Mouse (Mus musculus) forebrain, postnatal 0 days (tissue): ENCODE data around the gene Gm10053. TPM values are rescaled to one million over a fixed set of nuclear protein-coding genes. Genes with fewer than 3 reads are reported as not detected.
"Not testable (repeated sequence)": the region's sequence is repeated elsewhere in the genome, so short reads cannot be mapped to it uniquely, and the experiment has no call there.

Source experiments
- ATAC-seq: fragments of 200-750 bp; cut with Nextera tagmentation; 2 replicates; pipeline ENCODE4 v1.8.0; 2017; ENCODE audit warnings: mild to moderate bottlenecking, moderate library complexity
- DNase-seq: peaks from one replicate; pipeline ENCODE4 v3.0.0-alpha.2; 2015
- H3K27ac ChIP-seq: fragments of 300-500 bp; sonication (generic); 2 replicates; pipeline ENCODE4 v1.5.1; 2014; ENCODE audit warnings: low read depth, mild to moderate bottlenecking, antibody characterized with exemption, low read length, moderate library complexity, mixed read lengths
- H3K27me3 ChIP-seq: fragments of 300-500 bp; sonication (generic); 2 replicates; pipeline ENCODE4 v1.6.1; 2014; ENCODE audit warnings: mild to moderate bottlenecking, low read length, mixed read lengths; ENCODE audit not compliant: insufficient read depth
- H3K36me3 ChIP-seq: fragments of 300-500 bp; sonication (generic); 2 replicates; pipeline ENCODE4 v1.6.1; 2014; ENCODE audit warnings: mild to moderate bottlenecking, moderate library complexity; ENCODE audit not compliant: insufficient read depth
- H3K4me1 ChIP-seq: fragments of 300-500 bp; sonication (generic); 2 replicates; pipeline ENCODE4 v1.6.1; 2014; ENCODE audit warnings: antibody characterized with exemption; ENCODE audit not compliant: insufficient read depth
- H3K4me2 ChIP-seq: fragments of 300-500 bp; sonication (generic); 2 replicates; pipeline ENCODE4 v1.6.1; 2014; ENCODE audit warnings: low read depth, mild to moderate bottlenecking, moderate library complexity
- H3K4me3 ChIP-seq: fragments of 300-500 bp; sonication (generic); 2 replicates; pipeline ENCODE4 v1.5.1; 2014; ENCODE audit warnings: low read depth, low read length, mixed read lengths
- H3K9ac ChIP-seq: fragments of 300-500 bp; sonication (generic); 2 replicates; pipeline ENCODE4 v1.6.1; 2014; ENCODE audit warnings: mild to moderate bottlenecking
- H3K9me3 ChIP-seq: fragments of 300-500 bp; sonication (generic); 2 replicates; pipeline ENCODE4 v1.6.1; 2016; ENCODE audit warnings: low read length
- CTCF ChIP-seq: sonication (generic); IDR thresholded peaks from 2 replicates; pipeline ENCODE4 v1.5.1; 2016; ENCODE audit warnings: antibody characterized with exemption, control low read depth, low read depth
- WGBS: fragments of 180-500 bp; shearing (Covaris S2); extraction: QIAGEN DNeasy Blood & Tissue Kit; methylation state at CpG from one replicate; pipeline ENCODE4 v1.1.7; 2014; 5-methylcytosine and 5-hydroxymethylcytosine counted together
- polyA plus RNA-seq: library from polyadenylated mRNA; unstranded; fragments of >200 nt; fragmentation: Nextera tagmentation; extraction: Ambion mirVana; gene quantifications from 2 replicates; pipeline ENCODE4 v1.2.1, GENCODE M21; 2015
- total RNA-seq: library from RNA; depleted of rRNA; stranded (reverse); fragments of >200 nt; gene quantifications from 2 replicates; pipeline ENCODE4 v1.2.3, GENCODE M21; 2014; rRNA removed

Gm10053 gene
- total RNA-seq (39.2 and 65.9 TPM in 2 replicates), polyA plus RNA-seq (285 and 302 TPM in 2 replicates)

DNA sequence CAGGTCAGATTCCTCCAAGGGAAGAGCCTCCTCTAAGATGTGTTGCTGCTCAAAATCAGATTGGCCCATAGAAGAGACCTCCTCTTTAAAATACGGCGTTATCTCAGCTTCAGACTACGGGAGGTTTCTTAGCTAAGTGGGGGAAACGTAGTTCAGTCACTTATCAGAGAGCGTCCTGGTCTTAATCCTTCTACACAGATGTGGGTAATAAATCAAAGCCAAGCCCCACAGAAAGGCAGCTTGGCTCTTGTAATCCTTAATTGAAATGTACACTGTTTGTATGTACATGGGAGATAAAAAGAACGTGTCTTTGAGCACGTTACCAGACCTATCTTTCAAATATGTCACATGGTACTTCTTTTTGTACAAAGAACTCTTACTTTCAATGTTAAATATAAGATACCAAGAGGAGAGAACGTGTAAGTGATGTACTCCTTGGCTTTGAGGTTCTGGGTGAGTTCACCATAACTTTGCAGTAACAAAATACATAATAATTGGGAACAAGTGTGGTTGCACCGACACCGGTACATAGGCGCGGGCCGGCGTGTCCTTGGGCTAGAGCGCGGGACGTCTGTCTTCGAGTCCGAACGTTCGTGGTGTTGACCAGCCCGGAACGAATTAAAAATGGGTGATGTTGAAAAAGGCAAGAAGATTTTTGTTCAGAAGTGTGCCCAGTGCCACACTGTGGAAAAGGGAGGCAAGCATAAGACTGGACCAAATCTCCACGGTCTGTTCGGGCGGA lies at the start of gene Gm10053:
TSS of gene Gm10053 (plus strand) at position 558 of the 742 bp plus-strand sequence.
- not testable (repeated sequence) for H3K9me3 ChIP-seq, H3K27me3 ChIP-seq, DNase-seq, H3K36me3 ChIP-seq, H3K9ac ChIP-seq, H3K4me1 ChIP-seq, H3K27ac ChIP-seq, H3K4me2 ChIP-seq, ATAC-seq, H3K4me3 ChIP-seq
- WGBS, result 90% methylated on average over 23 of the region's 26 CpGs

DNA sequence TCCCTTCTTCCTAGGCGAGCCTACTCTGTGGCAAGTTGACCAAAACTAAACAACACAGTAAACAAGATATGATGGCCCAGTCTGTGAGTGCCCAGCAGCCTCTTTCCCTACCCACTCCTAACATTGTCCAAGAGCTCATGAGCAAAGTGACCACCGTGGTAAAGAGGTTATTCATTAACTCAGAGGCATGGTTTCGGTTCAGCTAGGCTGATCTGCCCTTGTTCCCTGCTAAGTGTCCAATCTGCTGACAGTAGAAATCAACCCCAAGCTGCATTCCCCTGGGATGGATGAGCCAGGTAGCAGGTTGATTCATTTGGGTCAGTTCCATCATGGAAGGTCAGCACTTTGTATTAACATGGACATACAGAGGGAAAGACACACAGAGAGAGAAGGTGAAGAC lies 33.4 kb upstream of the Gm10053 start:
- 94% methylated on average over 3 of the region's 3 CpGs for WGBS

DNA sequence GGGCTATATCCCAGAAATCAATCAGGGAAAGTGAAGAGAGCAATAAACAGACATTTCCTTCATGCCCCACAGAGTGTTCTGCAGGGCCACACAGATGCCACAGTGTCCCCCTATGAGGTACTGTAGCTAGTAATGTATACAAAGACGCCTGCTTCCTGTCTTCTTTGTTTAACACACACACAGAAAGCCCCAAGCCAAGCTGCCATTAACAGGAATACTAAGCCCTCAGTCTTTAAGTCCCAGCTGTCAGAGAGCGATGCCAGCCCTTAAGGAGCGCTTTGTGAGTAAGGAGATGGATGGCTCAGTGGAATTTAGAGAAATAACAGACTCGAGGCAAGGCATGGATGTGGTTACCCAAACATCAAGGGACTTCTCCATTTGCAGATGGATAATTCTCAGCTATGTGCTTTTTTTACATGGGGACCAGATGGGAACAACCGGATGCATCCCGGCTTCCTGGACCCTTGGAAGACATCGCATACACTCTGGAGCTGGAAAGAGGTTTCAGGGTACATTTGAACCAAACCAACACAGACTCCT lies 30.4 kb upstream of the Gm10053 start:
- H3K27me3 ChIP-seq, result no peaks in the 10 kb centered on the region
- peak; percentile 63 for DNase-seq
- no peaks in the 10 kb centered on the region for H3K36me3 ChIP-seq
- no peak for TF ChIP-seq CTCF
- no peak overlapping the region for H3K4me2 ChIP-seq
- H3K4me3 ChIP-seq, result no peak overlapping the region
- peaks cover 7% of the 10 kb centered on the region; the same call in 1 of the 2 replicates for H3K4me1 ChIP-seq
- no peak overlapping the region for H3K9ac ChIP-seq
- no peaks in the 10 kb centered on the region for H3K9me3 ChIP-seq
- H3K27ac ChIP-seq, result no peak overlapping the region
- WGBS, result 29% methylated on average over 7 of the region's 7 CpGs
- peak; percentile 91 for ATAC-seq

More for the DNA sequence above, 33.4 kb upstream of the Gm10053 start:
- H3K9ac ChIP-seq, result no peak overlapping the region
- peaks cover 7% of the 10 kb centered on the region; the same call in 1 of the 2 replicates for H3K4me1 ChIP-seq
- H3K36me3 ChIP-seq, result no peaks in the 10 kb centered on the region
- H3K4me3 ChIP-seq, result no peak overlapping the region
- no peak overlapping the region for H3K4me2 ChIP-seq
- H3K27me3 ChIP-seq, result no peaks in the 10 kb centered on the region
- DNase-seq (no peak), ATAC-seq (no peak)
- no peaks in the 10 kb centered on the region for H3K9me3 ChIP-seq
- no peak overlapping the region for H3K27ac ChIP-seq
- TF ChIP-seq CTCF, result no peak

DNA sequence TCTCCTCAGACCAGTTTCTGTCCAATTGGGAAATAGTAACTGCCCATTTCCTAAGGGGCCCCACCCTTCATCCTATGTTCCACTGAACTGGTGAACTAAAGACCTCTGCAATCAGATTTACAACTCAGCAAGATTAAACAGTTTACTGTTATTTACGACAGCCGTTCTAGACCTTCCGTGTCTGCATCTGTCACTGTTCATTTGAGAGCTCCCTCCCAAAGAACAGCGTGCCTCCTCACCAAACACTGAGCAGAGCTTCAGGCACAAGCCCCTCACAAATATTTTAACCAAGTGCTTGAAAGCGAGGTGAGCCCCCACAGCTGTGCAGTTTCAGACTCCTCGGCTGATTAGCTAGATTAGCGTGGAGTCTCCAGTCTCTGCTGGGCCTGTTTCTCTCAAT lies 27.1 kb upstream of the Gm10053 start:
- H3K4me3 ChIP-seq, result no peak overlapping the region
- TF ChIP-seq CTCF, result no peak
- no peak overlapping the region for H3K4me2 ChIP-seq
- peaks cover 13% of the 10 kb centered on the region; the same call in 1 of the 2 replicates for H3K4me1 ChIP-seq
- H3K27ac ChIP-seq, result no peak overlapping the region
- no peaks in the 10 kb centered on the region for H3K36me3 ChIP-seq
- ATAC-seq (no peak), DNase-seq (no peak)
- H3K9ac ChIP-seq, result no peak overlapping the region
- WGBS, result 55% methylated on average over 7 of the region's 7 CpGs
- no peaks in the 10 kb centered on the region for H3K27me3 ChIP-seq
- no peaks in the 10 kb centered on the region for H3K9me3 ChIP-seq

DNA sequence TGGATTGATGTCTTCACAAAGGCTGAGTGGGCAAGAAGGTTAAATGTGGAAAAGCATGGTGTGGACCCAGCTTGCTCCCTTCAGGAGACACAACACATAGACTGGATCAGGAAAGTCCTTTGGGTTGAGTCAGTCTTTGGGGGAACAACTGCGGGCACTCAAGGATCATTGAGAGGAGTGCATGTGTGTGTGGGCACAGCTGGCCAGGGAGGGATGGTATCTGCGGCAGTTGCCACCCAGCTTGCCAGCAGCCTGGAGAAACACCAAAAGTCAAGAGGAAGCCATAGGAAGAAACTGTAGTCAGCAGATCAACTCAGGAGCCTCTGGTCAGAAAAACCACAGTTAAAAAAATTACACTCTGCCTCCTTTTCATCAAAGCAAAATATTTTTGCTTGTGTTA lies 26.6 kb upstream of the Gm10053 start:
- H3K4me3 ChIP-seq, result no peak overlapping the region
- DNase-seq (no peak), ATAC-seq (no peak)
- 87% methylated on average over 2 of the region's 2 CpGs for WGBS
- no peak overlapping the region for H3K9ac ChIP-seq
- no peak overlapping the region for H3K27ac ChIP-seq
- no peaks in the 10 kb centered on the region for H3K36me3 ChIP-seq
- no peaks in the 10 kb centered on the region for H3K27me3 ChIP-seq
- no peaks in the 10 kb centered on the region for H3K9me3 ChIP-seq
- H3K4me2 ChIP-seq, result no peak overlapping the region
- H3K4me1 ChIP-seq, result peaks cover 13% of the 10 kb centered on the region; the same call in 1 of the 2 replicates
- TF ChIP-seq CTCF, result no peak

DNA sequence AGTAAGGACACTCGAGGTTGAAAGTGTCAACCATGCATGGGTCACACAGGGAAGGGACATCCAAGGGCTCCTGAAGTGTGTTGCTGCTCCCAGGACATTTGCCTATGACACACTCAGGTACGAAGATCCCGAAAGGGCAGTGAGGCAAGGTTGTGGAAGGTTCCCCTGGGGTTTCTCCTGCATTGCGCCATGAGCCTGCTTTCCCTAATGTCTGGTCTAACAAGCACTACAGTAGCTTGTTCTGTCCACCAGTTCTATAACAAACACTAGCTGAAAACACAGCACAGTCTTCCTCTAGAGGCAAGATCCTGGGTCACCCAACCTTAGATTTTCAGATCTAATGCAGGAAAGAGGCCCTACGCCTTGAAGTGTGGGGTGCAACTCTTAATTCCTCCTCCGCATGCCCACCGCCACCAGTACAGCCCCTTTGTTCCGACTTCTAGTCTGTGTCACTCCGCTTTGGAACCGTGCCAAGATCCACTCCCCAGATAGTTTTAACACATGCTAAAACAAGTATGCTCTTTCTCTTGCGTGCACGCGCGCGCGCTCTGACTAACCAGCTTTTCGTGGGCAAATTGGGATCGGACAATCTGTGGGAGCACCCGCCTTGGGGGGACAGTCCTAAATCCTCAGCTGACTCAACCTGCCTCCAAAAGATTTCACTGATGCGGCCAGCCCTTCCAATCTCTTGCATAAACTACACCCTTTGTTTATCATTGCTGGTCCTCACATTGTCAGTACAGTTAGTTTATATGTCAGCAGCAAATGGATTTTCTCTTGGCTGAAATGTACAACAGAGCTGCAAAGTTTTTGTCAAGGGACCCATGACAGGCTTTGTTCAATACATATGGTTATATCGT lies 23.8 kb upstream of the Gm10053 start:
- H3K4me3 ChIP-seq, result no peak overlapping the region
- peak; percentile 75 for ATAC-seq

More for the DNA sequence above, 23.8 kb upstream of the Gm10053 start:
- no peaks in the 10 kb centered on the region for H3K36me3 ChIP-seq
- H3K27me3 ChIP-seq, result no peaks in the 10 kb centered on the region
- peak overlapping the region; percentile 31 for H3K4me2 ChIP-seq
- peak; percentile 71 for DNase-seq
- WGBS, result 55% methylated on average over 21 of the region's 21 CpGs
- no peak overlapping the region for H3K27ac ChIP-seq
- no peak overlapping the region for H3K9ac ChIP-seq
- H3K4me1 ChIP-seq, result peaks cover 5% of the 10 kb centered on the region; the same call in 1 of the 2 replicates
- TF ChIP-seq CTCF, result no peak
- H3K9me3 ChIP-seq, result no peaks in the 10 kb centered on the region
